Mouse (Mus musculus) testis, adult 2 months (tissue): ENCODE data around the gene Ofd1.

ENCODE experiments used
- CTCF ChIP-seq: fragments of 200-500 bp; IDR thresholded peaks from 2 replicates; pipeline ENCODE4 v1.5.1; 2012; ENCODE audit warnings: low read depth, mild to moderate bottlenecking, inconsistent platforms, low read length, moderate library complexity; ENCODE audit not compliant: control insufficient read depth, insufficient read depth, insufficient replicate concordance
- POLR2A ChIP-seq: fragments of 200-500 bp; IDR thresholded peaks from 2 replicates; pipeline ENCODE4 v1.6.1; 2012; ENCODE audit warnings: low read depth, mild to moderate bottlenecking, inconsistent platforms, low read length, moderate library complexity; ENCODE audit not compliant: control insufficient read depth

DNA sequence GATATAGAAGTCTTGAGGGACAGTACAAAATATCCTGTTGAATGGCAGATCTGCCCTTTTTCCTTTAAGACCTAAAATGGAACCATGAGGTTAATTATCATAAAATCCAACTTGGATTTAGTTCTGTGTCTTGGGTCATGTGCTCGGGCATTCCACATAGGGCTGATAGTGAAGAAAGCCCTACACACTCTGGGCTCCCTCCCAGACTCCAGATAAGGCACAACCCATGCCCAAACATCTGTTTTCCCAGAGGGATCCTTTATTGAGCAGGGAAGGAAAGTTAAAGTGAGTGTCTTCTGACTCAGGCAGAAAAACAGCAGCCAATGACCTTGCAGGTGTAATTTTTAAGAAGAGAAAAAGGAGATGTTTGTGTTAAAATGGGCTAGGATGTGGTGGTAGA is 85.6 kb downstream of the Ofd1 start:
- TF ChIP-seq CTCF (no peak), POLR2A (no peak)
